Mouse (Mus musculus) myocyte (in vitro differentiated cells): ENCODE data around the gene Dpyd.

Experiments
- CEBPB ChIP-seq: IDR thresholded peaks from 2 replicates; pipeline ENCODE4 v1.6.1; 2011; ENCODE audit warnings: mild to moderate bottlenecking, moderate library complexity; ENCODE audit not compliant: poor library complexity, insufficient read depth, severe bottlenecking
- E2F4 ChIP-seq: IDR thresholded peaks from one replicate; pipeline ENCODE4 v1.6.1; 2011; ENCODE audit warnings: mild to moderate bottlenecking, control low read depth, moderate library complexity; ENCODE audit not compliant: insufficient read depth
- MAX ChIP-seq: IDR thresholded peaks from one replicate; pipeline ENCODE4 v1.6.1; 2011; ENCODE audit warnings: low read depth, mild to moderate bottlenecking, control low read depth
- MYOD1 ChIP-seq, 3 experiments: IDR thresholded peaks; one replicate each; pipeline ENCODE4 v1.6.1; 2011; ENCODE audit warnings: control low read depth in 2 of 3, low read depth in 2 of 3, mild to moderate bottlenecking in 2 of 3, moderate library complexity in 1 of 3; ENCODE audit not compliant: insufficient read length in 2 of 3, control insufficient read depth in 1 of 3
- MYOG ChIP-seq, 3 experiments: IDR thresholded peaks; one replicate each; pipeline ENCODE4 v1.6.1; 2011; ENCODE audit warnings: control low read depth in 2 of 3, low read depth in 2 of 3, mild to moderate bottlenecking in 2 of 3; ENCODE audit not compliant: insufficient read length in 2 of 3, control insufficient read depth in 1 of 3, insufficient read depth in 1 of 3
- POLR2A ChIP-seq: IDR thresholded peaks from one replicate; pipeline ENCODE4 v1.6.1; 2011; ENCODE audit warnings: low read depth, mild to moderate bottlenecking, control low read depth, moderate library complexity; ENCODE audit not compliant: insufficient read length
- POLR2AphosphoS2 ChIP-seq: IDR thresholded peaks from one replicate; pipeline ENCODE4 v1.6.1; 2011; ENCODE audit warnings: low read depth, control low read depth; ENCODE audit not compliant: insufficient read length
- REST ChIP-seq: IDR thresholded peaks from one replicate; pipeline ENCODE4 v1.6.1; 2011; ENCODE audit warnings: mild to moderate bottlenecking, control low read depth, moderate library complexity; ENCODE audit not compliant: insufficient read depth, insufficient read length
- TCF12 ChIP-seq: IDR thresholded peaks from one replicate; pipeline ENCODE4 v1.6.1; 2011; ENCODE audit warnings: mild to moderate bottlenecking, control low read depth; ENCODE audit not compliant: poor library complexity, insufficient read depth, severe bottlenecking
- TCF3 ChIP-seq: IDR thresholded peaks from one replicate; pipeline ENCODE4 v1.6.1; 2011; ENCODE audit warnings: low read depth, control low read depth; ENCODE audit not compliant: insufficient read length
- USF1 ChIP-seq: IDR thresholded peaks from one replicate; pipeline ENCODE4 v1.6.1; 2011; ENCODE audit warnings: low read depth, mild to moderate bottlenecking, control low read depth, moderate library complexity

GRCm38 (mm10) chr3:118899036-118899435 is 337.1 kb downstream of the Dpyd start:
- TF ChIP-seq POLR2A (no peak), REST (no peak), USF1 (no peak), TCF3 (no peak), MYOD1 (IDR thresholded peaks at IDR 0.05; ENCODE audit: control insufficient read depth in 1 of 3, insufficient read length in 2 of 3, low read depth in 2 of 3) (no peak), MYOG (IDR thresholded peaks at IDR 0.05; ENCODE audit: control insufficient read depth in 1 of 3, insufficient read depth in 1 of 3, insufficient read length in 2 of 3, low read depth in 2 of 3) (no peak), TCF12 (no peak), POLR2AphosphoS2 (no peak), CEBPB (no peak), MAX (no peak), E2F4 (no peak)
